Mouse (Mus musculus) heart, adult 2 months (tissue): ENCODE measurements around the gene Nhlrc2.

Source experiments
- CTCF ChIP-seq: fragments of 200-600 bp; IDR thresholded peaks from 2 replicates; pipeline ENCODE4 v1.8.1; 2022; ENCODE audit warnings: antibody characterized with exemption, mild to moderate bottlenecking, moderate library complexity
- EP300 ChIP-seq: fragments of 200-500 bp; IDR thresholded peaks from 2 replicates; pipeline ENCODE4 v1.6.1; 2011; ENCODE audit warnings: low read depth, low read length, control low read depth; ENCODE audit not compliant: insufficient read depth

DNA sequence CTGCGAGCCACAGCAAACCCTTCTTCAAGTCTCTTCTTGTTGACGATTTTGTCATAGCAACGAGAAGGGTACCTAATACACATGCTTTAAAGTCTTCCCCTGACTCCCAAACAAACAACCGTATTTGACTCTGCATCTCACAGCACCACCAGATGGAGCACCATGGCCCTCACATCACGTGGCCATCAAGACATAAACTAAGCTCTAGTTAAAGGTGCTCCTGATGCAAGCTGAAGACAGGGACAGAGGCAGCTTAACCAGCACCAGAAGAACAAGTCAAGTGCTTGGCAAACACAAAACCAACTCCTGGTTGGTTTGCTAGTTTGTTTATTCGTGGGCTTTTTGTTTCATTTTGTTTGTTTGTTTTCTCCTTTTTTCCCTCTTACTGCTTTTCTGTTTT lies 17.3 kb downstream of the Nhlrc2 start:
- TF ChIP-seq CTCF (peak; percentile 63), EP300 (no peak)
